Comparison of ENCODE assay signal across 31 mouse cellular contexts in the genomic region with DNA sequence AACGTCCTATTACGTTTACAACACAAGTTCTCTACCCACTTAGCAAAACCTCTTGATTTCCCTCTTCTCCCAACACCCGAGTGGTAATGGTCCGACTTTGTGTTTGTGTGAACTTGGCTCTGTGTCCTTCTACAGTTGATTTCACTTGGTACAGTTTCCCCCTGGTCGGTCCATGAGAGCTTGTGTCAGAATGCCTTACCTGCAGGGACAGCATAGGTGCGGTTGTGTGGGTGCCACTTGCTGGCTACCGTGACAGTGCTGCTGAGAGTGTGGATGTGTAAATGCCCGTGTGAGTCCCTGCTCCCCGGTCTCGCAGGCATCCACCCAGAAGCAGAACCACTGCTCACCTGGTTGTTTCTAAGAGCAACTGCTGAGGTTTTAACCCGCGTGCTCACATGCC.
"Had no signal": no experiment of that assay in that cellular context is flagged by ENCODE, and none has a peak within 500 bp of the region (broad histone marks: within the 10 kb centered on the region; RNA-seq: fewer than 3 reads in every experiment).

No protein-coding gene starts in this region.

- H3K9ac ChIP-seq: limb, embryonic 12.5 days; limb, embryonic 13.5 days; limb, embryonic 15.5 days; liver, embryonic 12.5 days; liver, embryonic 13.5 days; liver, embryonic 14.5 days; liver, embryonic 15.5 days; liver, postnatal 0 days; lung, embryonic 14.5 days; lung, embryonic 15.5 days; midbrain, embryonic 12.5 days; midbrain, embryonic 13.5 days; midbrain, embryonic 15.5 days had no signal

- ATAC-seq: liver, embryonic 12.5 days; liver, postnatal 0 days; lung, postnatal 0 days; midbrain, embryonic 13.5 days; midbrain, embryonic 15.5 days; midbrain, embryonic 16.5 days had no signal

- H3K9me3 ChIP-seq: limb, embryonic 10.5 days; limb, embryonic 12.5 days; limb, embryonic 13.5 days; limb, embryonic 15.5 days; liver, embryonic 12.5 days; liver, embryonic 13.5 days; liver, embryonic 15.5 days; lung, embryonic 15.5 days; megakaryocyte, embryonic 14.5 days; midbrain, embryonic 10.5 days; midbrain, embryonic 12.5 days; midbrain, embryonic 13.5 days; midbrain, embryonic 15.5 days had no signal

- DNase-seq: left cerebral cortex, postnatal 4 days; liver; liver, embryonic 13.5 days; liver, postnatal 0 days; lung, adult 18-20 months; lung, adult 2 months; lung, embryonic 14.5 days; lung, postnatal 10 days; lung, postnatal 14 days; lung, postnatal 36 days; lung, postnatal 4 days; midbrain, embryonic 14.5 days had no signal

- H3K4me1 ChIP-seq: limb, embryonic 10.5 days; limb, embryonic 12.5 days; limb, embryonic 13.5 days; limb, embryonic 15.5 days; liver, embryonic 12.5 days; liver, embryonic 13.5 days; liver, embryonic 15.5 days; lung, embryonic 15.5 days; megakaryocyte, embryonic 14.5 days; midbrain, embryonic 10.5 days; midbrain, embryonic 12.5 days; midbrain, embryonic 15.5 days had no signal

- H3K4me2 ChIP-seq: limb, embryonic 12.5 days; limb, embryonic 13.5 days; limb, embryonic 15.5 days; liver, embryonic 11.5 days; liver, embryonic 12.5 days; liver, embryonic 13.5 days; liver, embryonic 15.5 days; lung, embryonic 14.5 days; lung, embryonic 15.5 days; midbrain, embryonic 11.5 days; midbrain, embryonic 12.5 days; midbrain, embryonic 13.5 days; midbrain, embryonic 15.5 days had no signal

- H3K27me3 ChIP-seq: limb, embryonic 12.5 days; limb, embryonic 13.5 days; limb, embryonic 15.5 days; liver, embryonic 12.5 days; liver, embryonic 13.5 days; liver, embryonic 15.5 days; lung, embryonic 15.5 days; megakaryocyte, embryonic 14.5 days; midbrain, embryonic 12.5 days; midbrain, embryonic 13.5 days; midbrain, embryonic 15.5 days had no signal

- H3K4me3 ChIP-seq: limb, embryonic 10.5 days; limb, embryonic 12.5 days; limb, embryonic 13.5 days; limb, embryonic 15.5 days; liver, embryonic 12.5 days; liver, embryonic 13.5 days; liver, embryonic 15.5 days; lung, embryonic 15.5 days; megakaryocyte, embryonic 14.5 days; midbrain, embryonic 10.5 days; midbrain, embryonic 12.5 days; midbrain, embryonic 13.5 days; midbrain, embryonic 15.5 days; myocyte had no signal

- H3K36me3 ChIP-seq: limb, embryonic 10.5 days; limb, embryonic 12.5 days; limb, embryonic 13.5 days; limb, embryonic 15.5 days; liver, embryonic 12.5 days; liver, embryonic 13.5 days; liver, embryonic 15.5 days; lung, embryonic 15.5 days; midbrain, embryonic 10.5 days; midbrain, embryonic 12.5 days; midbrain, embryonic 13.5 days; midbrain, embryonic 15.5 days had no signal

- H3K27ac ChIP-seq: limb, embryonic 10.5 days; limb, embryonic 12.5 days; limb, embryonic 13.5 days; limb, embryonic 15.5 days; liver, embryonic 12.5 days; liver, embryonic 13.5 days; liver, embryonic 14.5 days; liver, embryonic 15.5 days; lung, embryonic 15.5 days; macrophage; midbrain, embryonic 10.5 days; midbrain, embryonic 12.5 days; midbrain, embryonic 13.5 days; midbrain, embryonic 15.5 days had no signal
